Mouse (Mus musculus): ENCODE measurements around the gene Adcy9. TPM values are rescaled to one million over a fixed set of nuclear protein-coding genes. Genes with fewer than 3 reads are reported as not detected.

Gene Adcy9
- 10 to 100 TPM; 25.5 to 25.7 TPM for total RNA-seq (2021)

GRCm38 (mm10) chr16:4420298-4421054, at the start of gene Adcy9:
Adcy9 (minus strand) TSS chr16:4420498.
- peak; percentile 91 to 93 for DNase-seq
- intact Hi-C loops (cut with DNase I) = loop anchor here (2.0 kb wide), 1 partner anchor 54 kb away; no protein-coding TSS in a partner anchor

GRCm38 (mm10) chr16:4469599-4470352, 49.5 kb upstream of the Adcy9 start:
- intact Hi-C loops (cut with DNase I) = no loop called here
- no peak for DNase-seq

DNA sequence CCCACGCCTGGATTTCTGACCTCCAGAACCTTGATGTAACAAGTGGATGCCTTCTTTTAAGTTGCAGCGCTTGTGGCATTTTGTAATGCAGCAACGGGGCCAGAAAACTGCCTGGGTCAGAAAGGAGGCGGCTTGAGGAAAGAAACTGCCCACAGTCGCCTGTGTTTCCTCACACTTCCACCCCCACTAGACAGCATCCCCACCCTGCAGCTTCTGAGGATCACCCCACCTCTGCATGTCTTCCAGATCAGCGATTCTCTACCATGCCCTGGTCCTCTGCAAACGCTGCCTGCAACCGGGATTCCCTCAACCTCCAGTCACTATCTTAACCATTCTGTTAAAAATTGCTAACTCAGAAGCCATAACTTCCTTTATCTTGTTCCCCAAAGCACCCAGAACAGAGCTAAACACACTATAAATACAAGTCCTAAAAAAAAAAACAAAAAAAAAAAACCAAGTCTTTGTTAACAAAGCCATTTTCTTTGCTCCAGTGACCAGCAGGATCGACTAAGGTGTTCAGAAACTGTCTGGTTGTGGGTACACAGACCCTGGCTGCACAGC, 44.3 kb upstream of the Adcy9 start:
- intact Hi-C loops (cut with DNase I) = no loop called here
- DNase-seq = no peak

- intact Hi-C loops (cut with DNase I) = no loop called here
- no peak for DNase-seq
Measured at GRCm38 (mm10) chr16:4457927-4458326, 37.6 kb upstream of the Adcy9 start.

- intact Hi-C loops (cut with DNase I) = no loop called here
- DNase-seq = no peak
Measured at GRCm38 (mm10) chr16:4456391-4456790, 36.1 kb upstream of the Adcy9 start.

DNA sequence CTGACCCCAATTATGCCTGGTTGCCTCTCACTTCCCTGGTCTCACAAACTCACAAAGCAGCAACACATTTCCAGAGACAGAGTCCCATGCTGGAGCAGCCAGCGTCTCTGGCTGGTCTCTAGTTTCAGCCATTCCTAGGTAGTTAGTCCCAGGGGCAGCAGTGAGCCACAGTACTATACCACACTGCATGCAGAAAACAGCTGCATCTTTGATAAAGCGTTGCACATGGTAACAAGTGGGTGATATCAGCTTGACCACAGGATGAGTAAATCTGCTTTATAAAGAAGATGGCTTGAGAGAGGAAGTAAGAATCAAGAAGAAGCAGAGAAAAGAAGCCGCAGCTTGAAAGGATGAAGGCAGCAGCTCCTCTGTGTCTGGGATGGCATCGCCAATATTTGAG, 35.4 kb upstream of the Adcy9 start:
- intact Hi-C loops (cut with DNase I) = no loop called here
- DNase-seq = no peak

DNA sequence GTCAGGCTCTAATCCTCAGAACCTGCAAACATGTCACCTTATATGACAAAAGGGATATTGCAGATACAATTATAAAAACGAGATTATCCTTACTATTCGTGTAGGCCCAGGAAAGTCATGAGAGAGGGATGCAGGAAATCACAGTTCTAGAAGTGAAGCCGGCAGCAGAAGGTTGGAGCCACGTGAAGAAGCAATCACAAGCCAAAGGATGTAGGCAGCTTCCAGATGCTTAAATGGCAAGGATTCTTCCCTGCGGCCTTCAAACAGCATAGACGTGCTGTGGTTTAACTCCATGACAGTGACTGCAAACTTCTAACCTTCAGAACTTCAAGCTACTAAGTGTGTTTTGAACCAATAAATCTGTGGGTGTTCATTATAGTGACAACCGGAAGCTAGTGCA, 34.3 kb upstream of the Adcy9 start:
- no peak for DNase-seq
- intact Hi-C loops (cut with DNase I) = no loop called here

DNA sequence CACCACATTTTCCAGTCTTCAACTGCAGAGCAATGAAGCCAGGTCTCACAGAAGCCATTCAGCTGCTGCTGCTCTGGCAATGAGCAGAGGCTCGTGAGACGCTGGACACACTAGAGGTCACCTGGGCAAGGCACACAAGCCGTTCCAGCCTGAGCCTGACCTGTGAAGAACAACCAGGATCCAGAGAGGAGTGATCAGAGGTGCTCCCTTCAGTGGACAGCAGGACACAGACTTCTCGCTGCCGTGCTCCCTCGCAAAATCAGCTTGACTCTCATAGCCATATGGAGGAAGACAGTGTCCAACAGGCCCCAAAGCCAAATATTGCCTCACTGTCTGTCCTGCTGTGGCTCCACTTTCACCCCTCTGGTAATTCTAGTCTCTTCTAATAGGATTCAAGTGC, 29.1 kb upstream of the Adcy9 start:
- no peak for DNase-seq
- intact Hi-C loops (cut with DNase I) = no loop called here

- DNase-seq = no peak
- intact Hi-C loops (cut with DNase I) = no loop called here
Measured at GRCm38 (mm10) chr16:4448235-4448634, 27.9 kb upstream of the Adcy9 start.

DNA sequence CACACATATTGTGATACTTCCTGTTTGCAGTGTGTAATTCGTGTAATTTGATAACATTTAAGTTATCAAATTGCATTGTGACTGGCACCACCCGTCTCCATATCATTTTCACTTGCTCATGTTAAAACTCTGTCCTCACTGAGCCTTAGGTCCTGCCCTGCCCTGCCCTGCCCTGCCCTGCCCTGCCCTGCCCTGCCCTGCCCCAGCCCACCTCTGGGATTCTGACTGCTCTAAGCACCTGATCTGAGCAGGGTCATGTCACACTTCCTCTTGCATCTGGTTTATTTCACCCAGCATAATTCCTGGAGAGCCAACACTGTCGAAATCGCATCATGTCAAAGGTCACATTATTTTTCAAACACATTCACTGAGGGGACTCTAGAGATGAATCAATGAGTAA, 26.1 kb upstream of the Adcy9 start:
- intact Hi-C loops (cut with DNase I) = no loop called here
- no peak for DNase-seq

DNA sequence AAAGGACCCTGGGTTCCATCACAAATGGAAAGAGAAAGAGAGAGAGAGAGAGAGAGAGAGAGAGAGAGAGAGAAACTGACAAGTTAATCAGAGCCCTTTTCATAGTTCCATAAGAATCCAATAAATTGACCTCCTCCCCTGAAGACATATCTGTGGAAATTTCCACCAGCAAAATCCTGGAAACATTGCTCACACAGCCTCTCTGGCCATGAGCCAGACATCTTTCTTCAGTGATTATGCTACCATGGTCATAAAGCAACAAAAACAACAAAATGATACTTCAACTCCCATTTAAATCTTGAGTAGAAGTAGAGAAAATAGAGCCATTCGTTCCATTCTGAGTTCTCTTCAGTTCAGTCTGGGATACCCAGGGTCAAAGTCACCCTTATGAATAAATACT, 24.1 kb upstream of the Adcy9 start:
- DNase-seq = no peak

DNA sequence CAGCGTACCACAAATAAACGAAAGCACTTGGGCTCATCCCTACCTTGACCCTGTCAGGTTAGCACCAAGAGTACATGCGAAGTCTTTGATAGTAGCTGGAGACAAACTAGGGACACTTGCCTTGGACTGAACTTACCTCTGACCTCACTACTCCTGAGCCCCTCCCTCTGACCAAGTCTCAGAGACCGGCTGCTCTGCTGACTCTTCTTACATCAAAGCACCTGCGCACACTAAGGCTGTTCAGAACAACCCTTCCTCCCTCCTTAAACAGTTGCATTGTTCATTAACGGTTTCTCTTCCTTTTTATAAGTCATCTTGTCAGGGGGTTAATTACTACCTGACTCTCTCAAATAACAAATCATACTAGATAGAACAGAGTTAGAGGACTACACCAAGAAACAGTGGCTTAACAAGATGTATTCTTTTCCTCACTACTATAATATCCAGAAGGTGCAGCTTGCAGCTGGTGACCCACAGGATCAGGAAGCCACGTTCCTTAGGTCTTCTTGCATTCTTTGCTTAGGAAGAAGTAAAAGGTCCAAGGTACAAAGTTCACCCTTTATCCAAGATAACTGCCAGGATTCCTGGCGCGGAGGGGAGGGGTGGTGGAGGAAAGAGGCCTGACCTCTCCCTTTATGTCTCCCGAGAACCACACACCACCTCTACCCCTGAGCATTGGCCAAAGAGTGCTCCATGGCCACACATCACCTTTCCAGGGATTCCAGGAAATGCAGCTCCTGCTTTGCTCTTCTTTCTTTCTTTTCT, 19.2 kb upstream of the Adcy9 start:
- no peak for DNase-seq
- intact Hi-C loops (cut with DNase I) = no loop called here

More for the DNA sequence above, 24.1 kb upstream of the Adcy9 start:
- intact Hi-C loops (cut with DNase I) = no loop called here

DNA sequence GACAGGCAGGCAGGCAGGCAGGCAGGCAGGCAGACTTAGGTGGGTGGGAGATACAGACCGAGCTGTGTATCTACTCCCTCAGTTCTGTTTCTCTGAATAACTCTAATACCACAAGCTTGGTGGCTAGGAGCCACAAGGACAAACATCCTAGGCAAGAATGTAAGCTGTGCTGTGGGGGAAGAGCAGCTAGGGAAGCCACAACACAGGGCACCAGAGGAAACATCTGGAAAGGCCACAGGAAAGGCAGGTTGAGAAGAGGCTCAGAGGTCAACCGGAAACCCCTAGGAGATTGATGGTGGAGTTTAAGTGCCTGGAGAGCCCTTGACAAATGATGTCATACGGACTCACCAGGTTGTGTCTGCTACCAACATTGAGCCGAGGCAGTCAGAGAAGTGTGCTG, 16.4 kb upstream of the Adcy9 start:
- no peak for DNase-seq
- intact Hi-C loops (cut with DNase I) = no loop called here

- no peak for DNase-seq
- intact Hi-C loops (cut with DNase I) = no loop called here
Measured at GRCm38 (mm10) chr16:4435371-4435770, 15.1 kb upstream of the Adcy9 start.

DNA sequence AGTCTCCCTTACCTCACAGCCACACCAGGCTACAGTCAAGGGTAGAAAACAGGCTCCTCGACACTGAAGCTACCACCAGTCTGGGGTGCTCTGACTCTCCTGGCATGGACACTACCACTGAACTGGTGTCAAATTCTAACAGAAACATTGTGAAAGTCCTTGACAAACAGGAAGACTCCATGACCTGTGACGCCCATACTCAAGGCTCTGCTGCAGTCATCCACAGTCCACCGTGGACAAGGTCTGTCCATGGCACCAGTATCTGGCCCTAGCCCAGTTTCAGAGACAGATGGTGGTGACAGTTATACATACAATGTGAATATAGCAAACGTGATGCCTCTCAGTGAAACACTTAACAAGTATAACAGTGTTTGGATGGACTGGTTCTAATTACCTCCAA, 11.5 kb upstream of the Adcy9 start:
- intact Hi-C loops (cut with DNase I) = no loop called here
- DNase-seq = no peak

- intact Hi-C loops (cut with DNase I) = no loop called here
- DNase-seq = no peak
Measured at GRCm38 (mm10) chr16:4431013-4431412, 10.7 kb upstream of the Adcy9 start.

DNA sequence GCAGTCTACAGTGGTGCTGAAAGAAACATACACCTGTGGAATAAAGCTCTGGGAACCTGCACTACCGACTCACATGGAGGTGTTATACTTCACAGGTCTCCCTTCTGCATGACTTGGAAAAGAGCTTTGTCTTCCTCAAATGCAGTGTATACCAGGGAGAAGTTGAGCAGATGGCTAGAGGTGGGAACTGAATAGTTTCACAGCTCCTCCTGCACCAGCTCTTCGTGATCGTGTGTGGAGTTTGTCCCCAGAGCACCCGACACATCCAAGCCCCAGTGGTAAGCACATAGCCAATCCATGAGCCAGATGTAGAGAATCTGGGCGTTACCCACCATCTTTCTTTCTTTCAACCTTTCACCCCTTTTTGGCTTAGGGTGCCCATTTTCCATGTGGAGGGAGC, 9.9 kb upstream of the Adcy9 start:
- no peak for DNase-seq
- intact Hi-C loops (cut with DNase I) = no loop called here

DNA sequence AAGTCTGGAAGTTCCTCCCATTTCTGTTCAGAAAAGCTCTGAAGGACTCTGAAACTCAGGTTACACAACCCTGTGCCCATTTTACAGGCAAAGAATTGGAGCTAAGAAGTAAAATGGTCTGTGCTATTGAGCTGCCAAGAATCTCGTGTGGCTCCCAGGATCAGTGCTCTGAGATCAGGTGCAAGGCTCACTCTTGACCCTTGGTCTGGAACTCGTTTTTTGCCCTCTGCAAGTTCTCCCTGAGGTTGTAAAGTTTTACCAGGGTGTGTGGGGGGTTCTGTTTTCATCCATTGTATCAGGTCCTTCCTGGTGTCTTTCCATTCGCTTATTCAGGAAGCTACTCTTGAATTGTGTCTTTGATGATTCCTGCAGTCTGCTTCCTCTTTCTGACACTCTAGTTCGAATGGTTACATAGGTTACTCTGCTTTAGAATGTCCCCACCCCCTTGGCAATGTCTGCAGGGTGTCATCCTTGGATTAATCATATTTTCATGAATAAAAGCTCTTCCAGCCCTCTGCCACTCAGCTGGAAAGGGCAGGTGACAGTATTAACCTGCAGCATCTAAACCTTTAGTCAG, 5.4 kb upstream of the Adcy9 start:
- intact Hi-C loops (cut with DNase I) = no loop called here
- DNase-seq = no peak

DNA sequence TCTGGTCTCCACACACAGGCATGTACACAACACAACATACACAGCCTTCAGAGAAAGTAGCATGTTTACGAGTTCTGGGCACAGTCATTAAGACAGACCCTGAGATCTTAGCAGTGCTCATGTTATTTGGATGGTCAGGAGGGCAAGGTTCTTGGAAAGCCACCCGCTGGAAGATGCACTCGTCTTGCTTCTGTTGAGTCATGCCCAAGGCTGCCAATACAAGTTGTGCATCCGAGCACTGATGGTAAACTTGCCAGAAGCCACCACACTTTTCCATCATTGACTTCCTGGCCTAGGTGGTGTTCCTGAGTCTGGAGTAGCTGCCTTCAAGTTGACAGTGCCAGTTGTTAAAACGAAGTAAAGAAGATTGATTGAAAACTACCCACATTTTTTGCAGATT, 3.3 kb upstream of the Adcy9 start:
- intact Hi-C loops (cut with DNase I) = no loop called here
- no peak for DNase-seq

DNA sequence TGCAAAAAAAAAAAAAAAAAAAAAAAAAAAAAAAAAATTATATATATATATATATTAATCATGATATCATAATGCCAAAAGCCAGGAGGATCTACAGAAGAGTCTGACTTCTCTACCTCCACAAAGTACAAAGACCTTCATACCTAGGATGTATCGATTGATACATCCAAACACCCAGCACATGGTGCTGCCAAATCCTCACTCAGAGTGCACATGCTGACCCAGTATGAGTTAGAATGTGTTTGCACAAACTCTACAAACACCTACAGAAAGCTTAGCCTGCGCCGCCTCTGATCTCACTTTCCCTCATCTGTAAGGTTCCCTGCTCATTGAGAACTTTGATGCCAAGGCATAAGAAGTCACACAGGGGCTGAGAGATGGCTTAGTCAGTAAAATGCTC, 2.7 kb upstream of the Adcy9 start:
- intact Hi-C loops (cut with DNase I) = no loop called here

More for the DNA sequence above, 2.7 kb upstream of the Adcy9 start:
- DNase-seq = no peak
